Mouse (Mus musculus) liver, postnatal 0 days (tissue): Measurements from ENCODE around the gene Klhl36. TPM values are rescaled to one million over a fixed set of nuclear protein-coding genes. Genes with fewer than 3 reads are reported as not detected.

Experiments
- ATAC-seq: fragments of 200-750 bp; cut with Nextera tagmentation; 2 replicates; pipeline ENCODE4 v1.8.0; 2017; ENCODE audit warnings: mild to moderate bottlenecking, moderate library complexity
- DNase-seq: peaks from one replicate; pipeline ENCODE4 v3.0.0-alpha.2; 2016
- H3K27ac ChIP-seq: fragments of 300-500 bp; sonication (generic); 2 replicates; pipeline ENCODE4 v1.5.1; 2014; ENCODE audit warnings: antibody characterized with exemption, moderate library complexity, mild to moderate bottlenecking, low read depth
- H3K27me3 ChIP-seq: fragments of 300-500 bp; sonication (generic); 2 replicates; pipeline ENCODE4 v1.6.1; 2014; ENCODE audit warnings: low read length, control low read depth, mixed read lengths; ENCODE audit not compliant: insufficient read depth
- H3K36me3 ChIP-seq: fragments of 300-500 bp; sonication (generic); replicated peaks from 2 replicates; pipeline ENCODE4 v1.6.1; 2014; ENCODE audit warnings: mild to moderate bottlenecking, control low read depth, low read length, moderate library complexity, mixed read lengths; ENCODE audit not compliant: insufficient read depth
- H3K4me1 ChIP-seq: fragments of 300-500 bp; sonication (generic); 2 replicates; pipeline ENCODE4 v1.6.1; 2014; ENCODE audit warnings: antibody characterized with exemption, mild to moderate bottlenecking, control low read depth; ENCODE audit not compliant: insufficient read depth
- H3K4me2 ChIP-seq: fragments of 300-500 bp; sonication (generic); 2 replicates; pipeline ENCODE4 v1.6.1; 2014; ENCODE audit warnings: low read depth, mild to moderate bottlenecking, low read length, moderate library complexity, mixed read lengths
- H3K4me3 ChIP-seq: fragments of 300-500 bp; sonication (generic); 2 replicates; pipeline ENCODE4 v1.5.1; 2014; ENCODE audit warnings: low read depth, low read length
- H3K9ac ChIP-seq: fragments of 300-500 bp; sonication (generic); replicated peaks from 2 replicates; pipeline ENCODE4 v1.6.1; 2014; ENCODE audit warnings: mild to moderate bottlenecking, moderate library complexity
- H3K9me3 ChIP-seq: fragments of 300-500 bp; sonication (generic); 2 replicates; pipeline ENCODE4 v1.6.1; 2016; ENCODE audit warnings: mild to moderate bottlenecking, control low read depth, low read length, mixed read lengths
- CTCF ChIP-seq: sonication (generic); IDR thresholded peaks from 2 replicates; pipeline ENCODE4 v1.5.1; 2016; ENCODE audit warnings: antibody characterized with exemption, low read depth
- EP300 ChIP-seq: IDR thresholded peaks from 2 replicates; pipeline ENCODE4 v1.6.1; 2016; ENCODE audit warnings: antibody characterized with exemption, low read depth, mild to moderate bottlenecking
- WGBS: fragments of 180-500 bp; shearing (Covaris S2); extraction: QIAGEN DNeasy Blood & Tissue Kit; methylation state at CpG from one replicate; pipeline ENCODE4 v1.1.7; 2014; ENCODE audit not compliant: insufficient replicate concordance; 5-methylcytosine and 5-hydroxymethylcytosine counted together
- polyA plus RNA-seq: library from polyadenylated mRNA; unstranded; fragments of >200 nt; fragmentation: Nextera tagmentation; extraction: Ambion mirVana; gene quantifications from 2 replicates; pipeline ENCODE4 v1.2.1, GENCODE M21; 2015

The Klhl36 gene
- polyA plus RNA-seq, result 4.3 and 4.9 TPM in 2 replicates

- H3K4me2 ChIP-seq, result peak within 1 kb of the TSS; percentile 95
- peak; percentile 97 for ATAC-seq
- 4% methylated on average over 34 of the region's 35 CpGs for WGBS
- TF ChIP-seq EP300 (no peak), CTCF (no peak)
- H3K36me3 ChIP-seq, result no peaks in the 10 kb centered on the region; the same call in 1 of the 2 replicates
- peak within 1 kb of the TSS; percentile 75 for H3K4me3 ChIP-seq
- H3K4me1 ChIP-seq, result peaks cover 15% of the 10 kb centered on the region
- H3K9me3 ChIP-seq, result no peaks in the 10 kb centered on the region
- peak within 1 kb of the TSS; percentile 73 for H3K27ac ChIP-seq
- peak within 1 kb of the TSS; percentile 77 for H3K9ac ChIP-seq
- no peaks in the 10 kb centered on the region for H3K27me3 ChIP-seq
- DNase-seq, result peak; percentile 98
Measured at GRCm38 (mm10) chr8:119861706-119862389, at the start of gene Klhl36. Klhl36 (plus strand) TSS chr8:119862266.

DNA sequence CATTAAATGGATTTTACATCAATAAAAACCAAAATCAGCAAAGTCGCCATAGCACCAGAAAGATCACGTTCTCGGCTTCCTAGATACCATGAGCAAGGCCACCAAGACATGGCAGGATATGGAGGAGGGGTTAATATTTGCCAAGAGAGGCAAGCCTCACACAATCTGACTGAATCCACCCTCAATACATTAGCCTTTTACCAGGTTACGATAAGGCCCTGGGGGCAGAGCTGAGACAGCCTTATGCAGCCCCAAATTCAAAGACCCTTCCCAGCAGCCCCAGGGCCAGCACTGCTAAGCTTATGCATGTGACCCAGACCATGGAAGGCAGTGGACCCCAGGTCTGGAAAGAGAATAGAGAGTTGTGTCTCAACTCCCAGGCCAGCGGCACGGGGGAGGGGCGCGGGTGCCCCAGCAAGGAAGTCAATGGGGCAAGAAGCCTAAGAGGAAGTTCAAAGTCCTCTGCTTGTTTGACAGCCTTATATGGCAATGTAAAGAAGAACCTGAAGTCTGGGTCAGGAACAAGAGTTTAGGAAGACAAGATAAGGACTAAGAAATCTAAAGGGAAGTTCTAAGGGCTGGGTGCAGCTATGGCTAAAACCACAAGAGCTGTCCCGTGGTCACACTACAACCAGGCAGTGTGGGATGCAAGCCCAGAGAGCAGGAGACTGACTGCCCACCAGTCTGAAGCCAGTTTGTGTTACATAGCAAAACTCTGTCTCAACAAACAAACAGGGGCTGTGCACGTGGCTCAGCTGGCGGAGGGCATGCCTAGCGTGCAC, 49.2 kb upstream of the Klhl36 start:
- H3K27ac ChIP-seq, result peak overlapping the region; percentile 91
- peaks cover 34% of the 10 kb centered on the region for H3K4me1 ChIP-seq
- H3K36me3 ChIP-seq, result peaks cover 11% of the 10 kb centered on the region; the same call in 1 of the 2 replicates
- no peaks in the 10 kb centered on the region for H3K9me3 ChIP-seq
- H3K27me3 ChIP-seq, result no peaks in the 10 kb centered on the region
- WGBS, result 24% methylated on average over 12 of the region's 12 CpGs
- peak overlapping the region; percentile 52 for H3K4me2 ChIP-seq
- DNase-seq (peak; percentile 65), ATAC-seq (peak; percentile 67)
- peak overlapping the region; percentile 30 for H3K9ac ChIP-seq
- no peak overlapping the region for H3K4me3 ChIP-seq
- TF ChIP-seq EP300, result peak; percentile 52; the same call in 1 of the 2 replicates
- no peak for TF ChIP-seq CTCF

GRCm38 (mm10) chr8:119816219-119816618, 45.8 kb upstream of the Klhl36 start:
- no peak overlapping the region for H3K4me2 ChIP-seq
- ATAC-seq, result no peak
- no peaks in the 10 kb centered on the region for H3K27me3 ChIP-seq
- DNase-seq, result no peak
- no peaks in the 10 kb centered on the region for H3K9me3 ChIP-seq
- peaks cover 7% of the 10 kb centered on the region; the same call in 1 of the 2 replicates for H3K36me3 ChIP-seq
- peaks cover 40% of the 10 kb centered on the region for H3K4me1 ChIP-seq
- H3K9ac ChIP-seq, result no peak overlapping the region
- WGBS, result 83% methylated on average over 6 of the region's 6 CpGs
- TF ChIP-seq EP300 (no peak), CTCF (no peak)
- no peak overlapping the region for H3K4me3 ChIP-seq
- no peak overlapping the region for H3K27ac ChIP-seq

DNA sequence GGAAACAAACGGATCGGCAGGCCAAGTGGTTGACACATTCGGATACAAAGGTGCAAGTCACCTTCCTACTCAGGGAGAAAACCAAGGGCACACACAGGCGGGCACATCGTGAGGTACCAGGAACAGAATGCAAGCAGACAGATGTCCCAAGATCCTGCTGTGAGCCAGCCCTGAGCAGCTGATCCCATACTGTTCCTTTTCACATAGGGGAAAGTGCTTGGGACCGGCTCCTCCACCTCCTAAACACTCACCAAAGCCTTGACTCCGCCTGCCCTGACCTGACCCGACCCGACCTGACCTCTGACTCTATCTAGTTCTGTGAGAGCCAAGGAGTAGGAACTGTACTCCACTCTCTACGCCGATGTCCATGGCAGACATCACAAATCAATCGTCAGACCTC, 44.6 kb upstream of the Klhl36 start:
- H3K9ac ChIP-seq, result no peak overlapping the region
- no peak for ATAC-seq

DNA sequence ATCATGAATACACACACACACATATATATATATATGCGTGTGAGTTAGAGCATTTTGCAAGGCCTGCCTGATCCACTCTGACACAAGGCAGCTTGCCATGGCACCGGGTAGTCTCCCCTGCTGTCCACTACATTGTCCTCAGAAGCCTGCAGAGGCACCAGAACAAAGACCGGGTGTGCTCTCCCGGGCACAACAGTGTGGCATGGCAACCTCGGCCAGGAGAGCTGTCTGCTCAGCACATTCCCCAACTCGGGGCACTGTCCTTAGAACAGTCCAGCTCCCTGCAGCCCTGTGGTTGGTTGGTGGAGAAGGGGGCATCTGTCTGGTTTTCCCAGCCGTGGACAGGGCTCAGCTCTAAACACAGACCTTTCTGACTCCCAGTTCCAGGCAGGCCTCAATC, 42.8 kb upstream of the Klhl36 start:
- Histone ChIP-seq H3K4me3 (no peak overlapping the region), H3K27ac (no peak overlapping the region), H3K9ac (no peak overlapping the region), H3K4me1 (peaks cover 16% of the 10 kb centered on the region), H3K36me3 (peaks cover 18% of the 10 kb centered on the region), H3K27me3 (no peaks in the 10 kb centered on the region), H3K9me3 (no peaks in the 10 kb centered on the region), H3K4me2 (no peak overlapping the region)
- no peak for ATAC-seq
- TF ChIP-seq EP300 (no peak), CTCF (no peak)
- WGBS, result 69% methylated on average over 7 of the region's 7 CpGs
- no peak for DNase-seq

More for the DNA sequence above, 44.6 kb upstream of the Klhl36 start:
- Histone ChIP-seq H3K36me3 (peaks cover 15% of the 10 kb centered on the region), H3K4me2 (no peak overlapping the region), H3K27ac (no peak overlapping the region), H3K9me3 (no peaks in the 10 kb centered on the region), H3K27me3 (no peaks in the 10 kb centered on the region), H3K4me3 (no peak overlapping the region), H3K4me1 (peaks cover 33% of the 10 kb centered on the region)
- DNase-seq, result no peak
- TF ChIP-seq CTCF (no peak), EP300 (no peak)
- 51% methylated on average over 12 of the region's 12 CpGs for WGBS

DNA sequence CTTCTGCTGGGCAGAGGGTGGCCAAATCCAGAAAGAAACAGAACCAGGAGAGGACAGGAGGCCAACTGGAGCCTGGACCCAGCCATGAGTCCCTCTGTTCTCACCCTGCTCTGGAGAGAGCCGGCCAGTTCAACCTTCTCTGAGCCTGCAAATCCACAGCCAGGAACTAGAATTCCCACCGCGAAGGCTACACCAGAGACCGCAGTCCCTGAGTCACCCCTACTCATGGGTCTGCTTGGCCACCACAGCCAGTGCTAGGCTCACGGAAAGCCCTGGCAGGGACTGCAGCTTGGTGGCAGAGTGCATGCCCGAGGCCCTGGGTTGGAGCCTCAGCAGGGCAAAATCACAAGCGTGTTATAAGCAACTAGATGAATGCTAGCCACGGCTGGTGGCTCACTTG, 42.1 kb upstream of the Klhl36 start:
- Histone ChIP-seq H3K27me3 (no peaks in the 10 kb centered on the region), H3K27ac (no peak overlapping the region), H3K9me3 (no peaks in the 10 kb centered on the region), H3K36me3 (peaks cover 18% of the 10 kb centered on the region), H3K4me3 (no peak overlapping the region), H3K9ac (no peak overlapping the region), H3K4me1 (peaks cover 11% of the 10 kb centered on the region), H3K4me2 (no peak overlapping the region)
- DNase-seq, result no peak
- no peak for ATAC-seq
- no peak for TF ChIP-seq CTCF
- TF ChIP-seq EP300, result no peak
- WGBS, result 82% methylated on average over 8 of the region's 8 CpGs
